Mouse (Mus musculus): Measurements from ENCODE around the gene Gm10260.

The Gm10260 gene

GRCm38 (mm10) chr13:97768046-97768682, 7.7 kb upstream of the Gm10260 start:
- in situ Hi-C loops (cut with MboI, MseI), result no loop called here

DNA sequence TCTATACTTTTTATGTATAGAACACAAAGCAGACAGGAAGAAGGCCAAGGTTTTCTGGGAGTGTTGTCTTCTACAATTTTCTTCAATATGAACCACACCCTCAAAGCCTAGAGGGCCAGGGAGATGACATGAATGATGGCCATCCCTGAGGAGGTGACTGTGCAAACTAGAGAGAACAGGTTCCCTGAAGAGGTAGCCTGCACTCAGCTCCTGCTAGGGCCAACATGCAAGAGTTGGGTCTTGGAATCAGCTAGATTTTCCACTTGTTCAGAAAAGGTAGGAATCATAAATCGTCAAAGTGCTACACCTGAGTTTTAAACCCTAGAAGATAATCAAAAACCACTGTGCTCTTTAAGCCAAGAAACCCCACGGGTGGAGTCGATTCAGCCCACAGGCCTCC, 6.2 kb upstream of the Gm10260 start:
- in situ Hi-C loops (cut with MboI, MseI), result no loop called here

GRCm38 (mm10) chr13:97765913-97766312, 5.5 kb upstream of the Gm10260 start:
- in situ Hi-C loops (cut with MboI, MseI), result no loop called here

DNA sequence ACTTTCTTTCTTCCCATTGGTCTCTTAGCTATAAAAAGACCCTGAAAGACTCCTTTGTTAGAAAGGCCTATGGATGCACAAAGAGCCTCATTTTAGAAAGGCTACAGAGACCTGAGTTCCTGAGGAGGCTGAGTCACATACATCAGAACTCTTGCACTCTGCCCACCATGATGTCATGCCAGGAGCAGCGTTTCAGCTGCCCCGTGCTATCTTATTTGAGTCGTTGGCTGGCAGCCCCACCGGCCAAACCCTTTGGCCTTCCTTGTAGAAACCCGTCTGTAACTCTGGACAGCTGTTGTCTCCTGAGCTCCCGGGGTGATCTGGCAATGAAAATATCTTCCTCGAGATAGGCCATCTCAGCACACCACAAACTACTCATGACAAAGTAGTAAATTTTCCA, 3.6 kb upstream of the Gm10260 start:
- in situ Hi-C loops (cut with MboI, MseI), result no loop called here

GRCm38 (mm10) chr13:97763436-97763835, 3.0 kb upstream of the Gm10260 start:
- in situ Hi-C loops (cut with MboI, MseI), result no loop called here

- in situ Hi-C loops (cut with MboI, MseI), result no loop called here
Observed at GRCm38 (mm10) chr13:97762121-97762520, 1.7 kb upstream of the Gm10260 start.

- in situ Hi-C loops (cut with MboI, MseI), result no loop called here
Observed at GRCm38 (mm10) chr13:97757033-97757432, 3.4 kb downstream of the Gm10260 start.

DNA sequence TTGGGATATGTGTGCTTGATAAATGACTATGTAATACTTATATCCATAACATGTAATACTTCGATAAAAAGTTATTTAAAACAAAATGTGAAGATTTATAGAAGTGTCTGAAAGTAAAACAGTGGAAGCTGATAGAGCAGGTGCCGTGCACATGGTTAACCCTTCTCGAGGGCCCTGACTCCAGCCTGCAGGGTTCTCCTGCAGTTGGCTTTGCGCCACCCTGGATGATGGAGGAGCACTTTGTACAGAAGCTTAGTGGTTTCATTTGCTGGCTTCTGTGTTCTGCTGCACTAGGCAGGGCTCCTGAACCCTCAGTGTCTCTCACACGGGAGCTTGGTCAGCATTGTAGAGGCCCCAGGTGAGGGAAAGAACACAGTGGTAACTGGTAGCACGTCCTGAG, 4.3 kb downstream of the Gm10260 start:
- in situ Hi-C loops (cut with MboI, MseI), result no loop called here

DNA sequence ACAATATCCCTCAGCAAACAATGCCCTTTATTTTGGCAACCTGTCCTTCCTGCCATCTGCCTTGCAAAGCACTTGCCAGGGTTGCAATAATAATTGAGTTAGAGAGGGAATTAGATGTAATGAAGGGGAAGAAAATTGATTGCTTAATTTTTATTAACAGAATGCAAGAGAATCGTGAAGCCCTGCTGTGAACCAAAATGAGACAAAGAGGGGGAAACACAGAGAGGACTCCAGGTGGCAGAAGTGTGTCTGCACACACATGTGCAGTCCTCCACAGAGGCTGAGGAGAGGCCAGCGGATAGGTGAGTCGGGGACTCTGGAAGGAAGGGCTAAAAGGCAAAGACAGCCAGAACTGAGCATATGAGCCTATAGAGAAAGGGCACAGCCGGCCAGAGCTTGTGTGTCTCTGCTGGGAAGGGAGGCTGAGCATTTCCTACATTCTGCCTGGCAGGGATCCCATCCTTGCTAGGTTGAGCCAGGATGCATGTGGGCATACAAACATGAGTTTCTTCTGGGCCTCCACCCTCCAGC, 9.5 kb downstream of the Gm10260 start:
- in situ Hi-C loops (cut with MboI, MseI), result no loop called here

DNA sequence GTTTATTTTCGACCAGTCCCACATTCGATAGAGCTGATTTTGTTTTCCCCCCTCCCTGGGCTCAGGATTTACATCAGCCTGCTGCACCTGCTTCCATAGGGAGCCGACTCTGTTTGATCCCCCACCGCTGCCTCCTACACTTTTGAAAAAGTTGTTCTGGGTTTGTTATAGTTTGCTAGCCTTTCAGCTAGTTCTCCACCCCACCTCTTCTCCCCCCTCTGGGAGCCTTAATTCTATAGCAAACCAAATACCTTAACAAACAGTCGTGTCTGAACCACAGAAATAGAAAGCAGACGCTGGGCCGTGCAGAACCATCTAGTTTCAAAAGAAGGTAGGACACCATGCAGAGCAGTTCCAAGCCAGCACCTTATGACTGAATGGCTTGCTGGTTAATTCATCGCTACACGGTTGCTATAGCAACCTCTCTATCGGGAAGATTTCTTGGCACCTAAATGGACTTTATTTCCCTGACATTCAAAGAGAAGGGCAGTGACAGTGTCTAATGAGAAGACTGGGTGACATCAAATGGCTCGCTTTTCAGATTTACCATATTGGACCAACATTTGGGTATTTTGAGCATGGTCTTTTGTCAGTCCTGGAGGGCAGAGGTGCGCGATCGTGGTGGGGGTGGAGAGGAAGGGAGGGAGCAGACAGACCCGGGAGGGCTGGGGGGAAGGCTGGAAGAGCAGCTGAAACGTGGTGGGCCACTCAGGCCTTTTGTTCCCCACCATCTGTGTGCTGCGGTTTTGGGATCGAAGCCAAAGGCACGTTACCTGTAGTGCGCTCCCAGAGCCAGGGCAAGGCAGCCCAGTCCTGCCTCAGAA, 13.2 kb downstream of the Gm10260 start:
- in situ Hi-C loops (cut with MboI, MseI), result no loop called here

DNA sequence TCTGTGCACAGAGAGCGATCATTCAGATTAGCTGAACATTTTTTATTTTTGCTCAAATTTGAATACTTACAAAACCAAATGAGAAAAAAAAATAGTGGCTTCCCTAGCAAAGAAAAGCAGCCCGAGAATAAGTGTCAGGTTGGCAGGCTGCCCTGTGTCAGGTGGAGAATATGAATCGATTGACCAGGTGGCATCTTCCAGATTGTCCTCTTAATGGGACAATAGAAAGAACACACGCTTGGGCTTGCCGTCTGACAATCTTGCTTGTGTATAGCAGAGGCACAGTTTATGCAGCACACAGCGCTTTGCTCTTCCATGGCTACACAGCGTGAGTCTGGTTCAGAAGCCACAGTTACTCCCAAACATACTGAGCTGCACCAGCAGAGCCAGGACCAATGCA, 15.8 kb downstream of the Gm10260 start:
- in situ Hi-C loops (cut with MboI, MseI), result no loop called here

GRCm38 (mm10) chr13:97744036-97744435, 16.4 kb downstream of the Gm10260 start:
- in situ Hi-C loops (cut with MboI, MseI), result no loop called here

DNA sequence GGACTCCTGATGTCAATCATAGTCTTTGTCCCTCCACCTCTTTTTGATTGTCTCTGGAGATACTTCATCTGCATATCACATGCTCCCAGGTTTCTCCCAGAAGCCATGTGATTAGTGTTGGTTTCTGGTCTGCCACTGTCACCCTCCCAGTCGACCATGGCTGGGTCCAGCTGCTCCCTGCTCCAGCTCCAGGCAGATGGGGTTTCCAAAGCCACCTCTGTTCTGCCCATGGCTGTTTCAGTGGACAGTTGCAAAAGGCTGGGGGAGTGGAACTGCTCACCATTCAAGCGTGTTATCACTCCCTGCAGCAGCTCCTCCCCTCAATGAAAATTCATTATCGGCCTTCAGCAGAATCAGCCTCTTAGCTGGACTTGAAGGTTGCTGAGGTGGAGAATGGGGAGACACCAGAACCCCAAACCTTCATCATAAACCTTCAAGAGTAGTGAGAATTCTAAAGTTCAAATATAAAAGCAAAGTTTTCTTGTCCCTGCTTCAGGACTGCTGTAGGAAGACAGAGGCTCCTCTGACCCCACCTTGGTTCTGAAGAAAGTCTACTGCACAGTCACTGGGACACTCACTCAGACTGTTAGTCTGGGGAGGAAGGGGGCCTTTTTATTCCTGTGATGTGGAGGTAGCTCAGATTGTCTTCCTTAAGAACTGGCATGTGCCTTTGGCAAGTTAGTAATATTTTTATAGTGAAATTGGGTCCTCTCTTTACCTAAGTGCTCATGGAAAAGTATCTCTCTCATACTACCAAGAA, 17.0 kb downstream of the Gm10260 start:
- in situ Hi-C loops (cut with MboI, MseI), result no loop called here

DNA sequence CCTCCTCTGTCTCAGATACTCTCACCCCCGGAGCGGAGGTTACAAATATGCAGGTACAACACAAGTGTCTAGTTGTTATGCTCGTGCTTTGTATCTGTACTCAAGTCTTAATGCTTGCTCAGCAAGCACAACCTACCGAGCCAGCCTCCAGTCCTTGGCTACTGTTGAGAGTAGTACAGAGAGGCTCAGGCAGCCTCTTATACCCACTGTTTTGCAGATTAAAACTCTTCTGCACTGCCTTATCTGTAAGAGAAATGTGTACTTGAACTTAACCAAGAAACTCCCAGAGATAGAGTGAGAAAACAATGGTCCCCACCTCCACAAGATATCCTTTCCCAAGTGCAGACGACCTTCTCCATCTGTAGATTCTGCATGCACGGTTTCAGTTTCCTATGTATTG, 24.5 kb downstream of the Gm10260 start:
- in situ Hi-C loops (cut with MboI, MseI), result no loop called here

DNA sequence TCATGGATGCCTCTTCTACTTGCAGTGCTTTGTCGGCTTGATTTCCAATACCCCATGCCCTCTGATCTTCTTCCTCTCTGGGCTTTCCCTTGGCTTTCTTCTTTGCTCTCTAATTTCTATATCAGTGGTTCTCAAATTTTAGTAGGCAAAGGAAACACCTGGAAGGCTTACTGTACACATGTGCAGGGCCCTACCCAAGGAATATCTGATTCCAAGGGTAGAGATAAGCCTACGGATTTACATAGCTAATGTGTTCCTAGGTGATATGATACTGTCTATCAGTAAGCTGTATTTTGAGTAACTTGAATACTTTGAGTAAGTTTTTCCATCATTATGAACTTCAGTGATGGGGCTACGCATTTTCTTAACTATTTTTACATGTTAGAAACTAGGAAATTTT, 25.7 kb downstream of the Gm10260 start:
- in situ Hi-C loops (cut with MboI, MseI), result no loop called here

GRCm38 (mm10) chr13:97725160-97725825, 35.1 kb downstream of the Gm10260 start:
- in situ Hi-C loops (cut with MboI, MseI), result no loop called here

GRCm38 (mm10) chr13:97724551-97724950, 35.9 kb downstream of the Gm10260 start:
- in situ Hi-C loops (cut with MboI, MseI), result no loop called here

GRCm38 (mm10) chr13:97712506-97713275, 47.7 kb downstream of the Gm10260 start:
- in situ Hi-C loops (cut with MboI, MseI), result no loop called here

DNA sequence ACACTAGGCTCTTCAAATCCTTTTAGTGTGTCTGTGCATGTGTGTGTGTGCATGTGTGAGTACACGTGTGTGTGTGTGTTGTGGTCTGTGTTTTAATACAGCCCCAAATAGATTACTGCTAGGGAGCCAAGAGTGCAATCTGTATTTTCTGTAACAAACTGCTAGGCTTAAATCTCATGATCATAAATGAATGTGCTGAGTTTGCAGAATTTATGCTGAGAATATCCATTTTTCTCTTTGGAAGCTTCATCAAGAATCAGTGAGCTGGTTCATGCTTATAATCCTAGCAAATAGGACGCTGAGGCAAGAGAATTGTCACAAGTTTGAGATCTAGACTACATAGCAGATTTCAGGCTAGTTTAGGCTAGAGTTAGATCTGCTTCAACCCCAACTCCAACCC, 48.9 kb downstream of the Gm10260 start:
- in situ Hi-C loops (cut with MboI, MseI), result no loop called here
